Mouse (Mus musculus): Measurements from ENCODE around the gene Nexn. TPM values are rescaled to one million over a fixed set of nuclear protein-coding genes. Genes with fewer than 3 reads are reported as not detected.

Nexn gene
- total and polyA plus RNA-seq, 2 experiments, result 0.28 TPM; not detected in 1

DNA sequence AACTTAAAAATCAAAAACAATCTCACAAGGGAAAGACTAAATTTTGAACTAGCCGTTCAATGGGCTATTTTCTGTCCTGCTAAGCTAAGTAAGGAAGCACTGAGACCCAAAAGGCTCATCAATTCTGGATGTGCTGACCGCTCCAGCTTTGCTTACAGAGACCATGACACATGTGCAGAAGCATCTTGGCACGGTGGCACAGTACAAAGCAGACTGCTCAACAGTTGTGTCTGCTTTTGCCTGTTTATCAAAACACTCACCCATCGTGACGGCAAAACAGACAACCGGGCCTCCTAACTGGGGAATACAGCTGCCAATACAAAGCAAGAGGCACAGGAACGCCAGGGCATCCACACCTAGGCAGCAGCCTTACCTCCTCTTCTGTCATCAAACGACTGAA, 38.9 kb upstream of the Nexn start:
- TF ChIP-seq POLR2A (IDR thresholded peaks at IDR 0.05; ENCODE audit: extremely low read depth, insufficient read depth, low read length) (no peak), CTCF (IDR thresholded peaks at IDR 0.05; ENCODE audit: low read depth, low read length) (no peak)
- Histone ChIP-seq H3K36me3 (ENCODE audit: control insufficient read depth, insufficient read depth, low read length) (no peaks in the 10 kb centered on the region), H3K4me1 (ENCODE audit: control insufficient read depth, insufficient read depth, low read length) (no peaks in the 10 kb centered on the region), H3K79me2 (ENCODE audit: control insufficient read depth, insufficient read depth, low read length) (no peaks in the 10 kb centered on the region), H3K4me3 (ENCODE audit: insufficient read depth, low read depth, low read length) (no peak overlapping the region), H3K9ac (ENCODE audit: low read depth, low read length) (no peak overlapping the region), H3K27me3 (ENCODE audit: control insufficient read depth, insufficient read depth, low read length) (no peaks in the 10 kb centered on the region), H3K27ac (replicated peaks; ENCODE audit: insufficient read depth, low read depth, low read length) (no peak overlapping the region)
- 92% methylated on average over 8 of the region's 8 CpGs for WGBS
- no peak for DNase-seq (ENCODE audit: extremely low read depth, low read depth, low spot score)

DNA sequence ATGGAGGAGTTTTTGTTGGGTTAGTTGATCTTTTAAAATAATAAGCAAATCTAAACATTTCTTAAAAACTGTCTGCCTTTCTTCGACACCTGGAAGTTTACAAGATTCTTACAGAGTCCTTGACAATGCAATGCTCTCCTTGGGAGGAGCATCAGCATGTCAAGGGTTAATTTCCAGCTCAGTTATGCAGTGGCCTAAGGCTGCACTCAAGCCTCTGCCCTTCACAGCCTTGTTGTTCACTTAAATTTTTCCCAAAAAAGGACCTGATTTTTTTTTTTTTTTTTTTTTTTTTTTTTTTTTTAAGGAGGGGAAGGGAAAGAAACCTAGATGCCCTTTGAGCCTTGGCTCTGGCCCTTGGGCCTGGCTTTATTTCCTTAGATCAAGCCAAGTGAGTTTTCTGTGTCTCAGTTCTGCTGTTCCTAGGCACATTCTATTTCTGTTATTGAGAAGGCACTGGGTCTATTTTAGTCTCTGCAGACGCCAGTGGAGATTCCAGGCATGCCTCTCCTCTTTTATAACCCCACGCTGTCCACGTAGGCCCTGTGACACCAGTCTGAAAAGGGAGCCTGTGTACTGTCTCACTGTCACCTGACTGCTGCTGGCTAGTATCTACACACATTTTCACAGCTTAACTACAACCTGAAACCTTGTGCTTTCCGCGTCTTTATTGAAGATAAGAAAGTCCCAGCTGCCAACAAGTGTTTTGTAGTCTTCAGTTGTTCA, 38.1 kb upstream of the Nexn start:
- Histone ChIP-seq H3K79me2 (ENCODE audit: control insufficient read depth, insufficient read depth, low read length) (no peaks in the 10 kb centered on the region), H3K4me1 (ENCODE audit: control insufficient read depth, insufficient read depth, low read length) (no peaks in the 10 kb centered on the region), H3K27me3 (ENCODE audit: control insufficient read depth, insufficient read depth, low read length) (no peaks in the 10 kb centered on the region), H3K4me3 (ENCODE audit: insufficient read depth, low read depth, low read length) (no peak overlapping the region), H3K9ac (ENCODE audit: low read depth, low read length) (no peak overlapping the region), H3K36me3 (ENCODE audit: control insufficient read depth, insufficient read depth, low read length) (no peaks in the 10 kb centered on the region), H3K27ac (replicated peaks; ENCODE audit: insufficient read depth, low read depth, low read length) (no peak overlapping the region)
- TF ChIP-seq POLR2A (IDR thresholded peaks at IDR 0.05; ENCODE audit: extremely low read depth, insufficient read depth, low read length), result no peak
- no peak for TF ChIP-seq CTCF (IDR thresholded peaks at IDR 0.05; ENCODE audit: low read depth, low read length)
- 71% methylated on average over 6 of the region's 6 CpGs for WGBS
- DNase-seq (ENCODE audit: extremely low read depth, low read depth, low spot score), result no peak

DNA sequence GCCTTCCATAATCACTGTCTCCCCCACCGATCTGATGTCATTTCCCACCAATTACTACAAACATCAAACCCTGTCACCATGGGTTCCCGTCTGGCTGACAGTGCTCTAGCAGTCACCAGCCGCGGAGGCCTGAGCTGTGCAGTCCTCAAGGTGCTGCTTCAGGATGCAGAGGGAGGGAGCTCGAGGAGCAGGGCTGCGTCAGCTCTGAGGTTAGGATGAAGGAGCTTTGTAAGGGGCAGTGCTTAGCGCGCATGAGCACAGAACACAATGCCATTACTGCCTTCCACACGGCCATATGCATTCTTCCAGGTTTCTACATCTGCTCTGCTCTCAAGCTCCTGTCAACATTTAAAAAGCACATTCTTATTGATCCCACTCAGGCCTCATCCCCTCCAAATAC, 36.8 kb upstream of the Nexn start:
- Histone ChIP-seq H3K27me3 (ENCODE audit: control insufficient read depth, insufficient read depth, low read length) (no peaks in the 10 kb centered on the region), H3K27ac (replicated peaks; ENCODE audit: insufficient read depth, low read depth, low read length) (no peak overlapping the region), H3K36me3 (ENCODE audit: control insufficient read depth, insufficient read depth, low read length) (no peaks in the 10 kb centered on the region), H3K4me1 (ENCODE audit: control insufficient read depth, insufficient read depth, low read length) (no peaks in the 10 kb centered on the region), H3K79me2 (ENCODE audit: control insufficient read depth, insufficient read depth, low read length) (no peaks in the 10 kb centered on the region), H3K9ac (ENCODE audit: low read depth, low read length) (no peak overlapping the region), H3K4me3 (ENCODE audit: insufficient read depth, low read depth, low read length) (no peak overlapping the region)
- 94% methylated on average over 9 of the region's 9 CpGs for WGBS
- TF ChIP-seq POLR2A (IDR thresholded peaks at IDR 0.05; ENCODE audit: extremely low read depth, insufficient read depth, low read length), result no peak
- DNase-seq (ENCODE audit: extremely low read depth, low read depth, low spot score), result no peak

DNA sequence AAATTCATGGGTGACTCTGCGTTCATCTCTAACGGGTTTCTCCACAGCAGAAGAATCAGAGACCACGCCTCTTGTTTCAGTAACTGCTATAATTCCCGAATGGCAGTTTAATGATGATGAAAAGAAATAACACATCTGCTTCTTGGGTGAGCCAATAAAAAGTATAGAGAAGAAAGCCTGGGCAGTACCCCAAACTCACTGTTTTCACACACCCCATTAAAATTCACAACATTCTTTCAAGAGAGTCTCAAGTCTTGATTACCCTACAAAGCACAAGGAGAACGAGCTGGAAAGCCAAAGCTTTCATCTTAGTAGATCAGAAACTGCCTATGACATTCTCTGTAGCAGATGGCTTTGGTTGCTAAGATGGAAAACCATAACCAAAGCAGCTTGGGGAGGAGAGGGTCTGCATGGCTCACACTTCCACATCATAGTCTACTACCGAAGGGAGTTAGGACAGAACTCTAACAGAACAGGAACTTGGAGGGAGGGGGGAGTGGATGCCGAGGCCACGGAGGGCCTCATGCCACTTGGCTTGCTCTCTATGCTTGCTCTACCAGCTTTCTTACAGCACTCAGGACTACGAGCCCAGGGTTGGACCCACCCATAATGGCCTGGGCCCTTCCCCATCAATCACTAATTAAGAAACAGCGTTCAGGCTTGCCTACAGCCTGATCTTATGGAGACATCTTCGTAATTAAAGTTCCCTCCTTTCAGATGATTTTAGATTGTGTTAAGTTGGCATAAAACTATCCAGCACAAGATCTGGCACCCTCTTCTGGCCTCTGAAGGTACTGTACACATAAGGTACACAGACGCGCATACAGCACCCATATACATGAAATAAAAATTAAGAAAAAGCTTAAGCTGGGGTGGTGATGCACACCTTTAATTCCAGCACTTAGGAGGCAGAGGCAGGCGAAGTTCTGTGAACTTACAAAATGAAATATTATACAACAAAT, 34.5 kb upstream of the Nexn start:
- TF ChIP-seq CTCF (IDR thresholded peaks at IDR 0.05; ENCODE audit: low read depth, low read length), result no peak
- TF ChIP-seq POLR2A (IDR thresholded peaks at IDR 0.05; ENCODE audit: extremely low read depth, insufficient read depth, low read length), result no peak
- WGBS, result 93% methylated on average over 14 of the region's 14 CpGs
- H3K79me2 ChIP-seq (ENCODE audit: control insufficient read depth, insufficient read depth, low read length), result no peaks in the 10 kb centered on the region

DNA sequence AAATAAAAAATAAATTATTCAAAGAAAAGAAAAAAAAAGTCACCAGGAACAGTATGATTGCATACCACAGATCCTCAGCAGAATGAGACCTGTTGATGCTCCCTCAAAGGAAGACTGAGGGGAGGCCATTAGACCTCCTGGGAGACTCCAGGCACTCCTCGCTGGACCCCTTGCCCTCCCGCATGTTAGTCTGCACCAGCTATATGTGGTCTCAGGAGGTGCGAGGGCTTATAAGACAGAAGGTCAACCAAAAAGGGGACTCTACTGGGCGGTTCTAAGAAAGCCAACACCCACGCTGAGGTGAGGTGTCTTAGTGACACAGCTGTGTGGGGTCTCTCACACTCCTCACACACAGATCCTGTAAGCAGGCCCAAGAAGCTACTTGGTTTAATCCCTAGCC, 29.7 kb upstream of the Nexn start:
- Histone ChIP-seq H3K9ac (ENCODE audit: low read depth, low read length) (no peak overlapping the region), H3K27ac (replicated peaks; ENCODE audit: insufficient read depth, low read depth, low read length) (no peak overlapping the region), H3K79me2 (ENCODE audit: control insufficient read depth, insufficient read depth, low read length) (no peaks in the 10 kb centered on the region), H3K36me3 (ENCODE audit: control insufficient read depth, insufficient read depth, low read length) (no peaks in the 10 kb centered on the region), H3K27me3 (ENCODE audit: control insufficient read depth, insufficient read depth, low read length) (no peaks in the 10 kb centered on the region), H3K4me3 (ENCODE audit: insufficient read depth, low read depth, low read length) (no peak overlapping the region), H3K4me1 (ENCODE audit: control insufficient read depth, insufficient read depth, low read length) (no peaks in the 10 kb centered on the region)
- DNase-seq (ENCODE audit: extremely low read depth, low read depth, low spot score), result no peak
- TF ChIP-seq CTCF (IDR thresholded peaks at IDR 0.05; ENCODE audit: low read depth, low read length), result no peak
- TF ChIP-seq POLR2A (IDR thresholded peaks at IDR 0.05; ENCODE audit: extremely low read depth, insufficient read depth, low read length), result no peak
- WGBS, result 95% methylated on average over 5 of the region's 5 CpGs

More for the DNA sequence above, 34.5 kb upstream of the Nexn start:
- no peaks in the 10 kb centered on the region for H3K27me3 ChIP-seq (ENCODE audit: control insufficient read depth, insufficient read depth, low read length)
- no peaks in the 10 kb centered on the region for H3K4me1 ChIP-seq (ENCODE audit: control insufficient read depth, insufficient read depth, low read length)
- H3K27ac ChIP-seq (replicated peaks; ENCODE audit: insufficient read depth, low read depth, low read length), result no peak overlapping the region
- no peak overlapping the region for H3K4me3 ChIP-seq (ENCODE audit: insufficient read depth, low read depth, low read length)
- H3K36me3 ChIP-seq (ENCODE audit: control insufficient read depth, insufficient read depth, low read length), result no peaks in the 10 kb centered on the region
- no peak overlapping the region for H3K9ac ChIP-seq (ENCODE audit: low read depth, low read length)
- DNase-seq (ENCODE audit: extremely low read depth, low read depth, low spot score), result no peak
